Mouse (Mus musculus): ENCODE results near the gene Eif4g1. TPM values are rescaled to one million over a fixed set of nuclear protein-coding genes. Genes with fewer than 3 reads are reported as not detected.
"Not testable (repeated sequence)": the region's sequence is repeated elsewhere in the genome, so short reads cannot be mapped to it uniquely, and the experiment has no call there.

Gene Eif4g1
- total RNA-seq (2014; rRNA removed), result 403 and 430 TPM in 2 replicates
- polyA plus RNA-seq (2015; fragmentation: Nextera tagmentation; extraction: Ambion mirVana), result 102 and 118 TPM in 2 replicates

GRCm38 (mm10) chr16:20668013-20668412, at the start of gene Eif4g1:
Eif4g1 (plus strand) TSS chr16:20668313.
- not testable (repeated sequence) for H3K27ac ChIP-seq (ENCODE audit: low read depth, low read length); H3K4me3 ChIP-seq (ENCODE audit: low read depth, low read length); H3K9me3 ChIP-seq (ENCODE audit: low read length); ATAC-seq (ENCODE audit: low FRiP score); H3K36me3 ChIP-seq (ENCODE audit: insufficient read depth, low read length); H3K9ac ChIP-seq (replicated peaks; ENCODE audit: low read length, poor library complexity, severe bottlenecking); H3K27me3 ChIP-seq (ENCODE audit: insufficient read depth, low read length); DNase-seq (ENCODE audit: low spot score); H3K4me2 ChIP-seq (ENCODE audit: low read depth, low read length, poor library complexity, severe bottlenecking); H3K4me1 ChIP-seq (ENCODE audit: insufficient read depth, low read length)
- 98% methylated on average over 3 of the region's 6 CpGs for WGBS

- peak overlapping the region; percentile 80 for H3K9ac ChIP-seq (replicated peaks; ENCODE audit: low read length, poor library complexity, severe bottlenecking)
- H3K4me3 ChIP-seq (ENCODE audit: low read depth, low read length), result peak overlapping the region; percentile 69
- H3K27me3 ChIP-seq (ENCODE audit: insufficient read depth, low read length), result no peaks in the 10 kb centered on the region
- ATAC-seq (ENCODE audit: low FRiP score), result peak; percentile 14
- WGBS, result 1% methylated on average over 67 of the region's 83 CpGs
- peak overlapping the region; percentile 90 for H3K4me2 ChIP-seq (ENCODE audit: low read depth, low read length, poor library complexity, severe bottlenecking)
- DNase-seq (ENCODE audit: low spot score), result peak; percentile 40
- H3K4me1 ChIP-seq (ENCODE audit: insufficient read depth, low read length), result peaks cover 6% of the 10 kb centered on the region; the same call in 1 of the 2 replicates
- no peaks in the 10 kb centered on the region for H3K9me3 ChIP-seq (ENCODE audit: low read length)
- H3K36me3 ChIP-seq (ENCODE audit: insufficient read depth, low read length), result 0 out of 2 replicates have a peak, but pooled peaks cover 8% of the 10 kb centered on the region
- no peak for TF ChIP-seq CTCF (IDR thresholded peaks at IDR 0.05)
- H3K27ac ChIP-seq (ENCODE audit: low read depth, low read length), result peak overlapping the region; percentile 97
Measured at GRCm38 (mm10) chr16:20619541-20620398, 48.3 kb upstream of the Eif4g1 start.

GRCm38 (mm10) chr16:20620399-20620735, 47.7 kb upstream of the Eif4g1 start:
- no peaks in the 10 kb centered on the region for H3K27me3 ChIP-seq (ENCODE audit: insufficient read depth, low read length)
- H3K27ac ChIP-seq (ENCODE audit: low read depth, low read length), result peak overlapping the region; percentile 97
- no peak for TF ChIP-seq CTCF (IDR thresholded peaks at IDR 0.05)
- H3K9ac ChIP-seq (replicated peaks; ENCODE audit: low read length, poor library complexity, severe bottlenecking), result peak overlapping the region; percentile 80
- H3K4me3 ChIP-seq (ENCODE audit: low read depth, low read length), result peak overlapping the region; percentile 69
- no peaks in the 10 kb centered on the region for H3K9me3 ChIP-seq (ENCODE audit: low read length)
- 1% methylated on average over 9 of the region's 9 CpGs for WGBS
- DNase-seq (ENCODE audit: low spot score) (peak; percentile 32), ATAC-seq (ENCODE audit: low FRiP score) (no peak)
- H3K36me3 ChIP-seq (ENCODE audit: insufficient read depth, low read length), result 0 out of 2 replicates have a peak, but pooled peaks cover 8% of the 10 kb centered on the region
- H3K4me1 ChIP-seq (ENCODE audit: insufficient read depth, low read length), result peaks cover 6% of the 10 kb centered on the region; the same call in 1 of the 2 replicates
- H3K4me2 ChIP-seq (ENCODE audit: low read depth, low read length, poor library complexity, severe bottlenecking), result peak overlapping the region; percentile 90

- H3K27me3 ChIP-seq (ENCODE audit: insufficient read depth, low read length), result no peaks in the 10 kb centered on the region
- H3K4me1 ChIP-seq (ENCODE audit: insufficient read depth, low read length), result peaks cover 6% of the 10 kb centered on the region; the same call in 1 of the 2 replicates
- peak overlapping the region; percentile 80 for H3K9ac ChIP-seq (replicated peaks; ENCODE audit: low read length, poor library complexity, severe bottlenecking)
- no peaks in the 10 kb centered on the region for H3K9me3 ChIP-seq (ENCODE audit: low read length)
- 0 out of 2 replicates have a peak, but pooled peaks cover 8% of the 10 kb centered on the region for H3K36me3 ChIP-seq (ENCODE audit: insufficient read depth, low read length)
- ATAC-seq (ENCODE audit: low FRiP score) (peak; percentile 11), DNase-seq (ENCODE audit: low spot score) (peak; percentile 12)
- no peak for TF ChIP-seq CTCF (IDR thresholded peaks at IDR 0.05)
- WGBS, result 2% methylated on average over 32 of the region's 32 CpGs
- peak overlapping the region; percentile 69 for H3K4me3 ChIP-seq (ENCODE audit: low read depth, low read length)
- peak overlapping the region; percentile 97 for H3K27ac ChIP-seq (ENCODE audit: low read depth, low read length)
- peak overlapping the region; percentile 90 for H3K4me2 ChIP-seq (ENCODE audit: low read depth, low read length, poor library complexity, severe bottlenecking)
Measured at GRCm38 (mm10) chr16:20620751-20621190, 47.3 kb upstream of the Eif4g1 start.

- under 1% methylated on average over 51 of the region's 92 CpGs for WGBS
- Histone ChIP-seq H3K4me2 (ENCODE audit: low read depth, low read length, poor library complexity, severe bottlenecking) (peak within 1 kb of the TSS; percentile 90), H3K4me3 (ENCODE audit: low read depth, low read length) (peak within 1 kb of the TSS; percentile 69), H3K27me3 (ENCODE audit: insufficient read depth, low read length) (no peaks in the 10 kb centered on the region), H3K9me3 (ENCODE audit: low read length) (no peaks in the 10 kb centered on the region), H3K4me1 (ENCODE audit: insufficient read depth, low read length) (peaks cover 6% of the 10 kb centered on the region; the same call in 1 of the 2 replicates), H3K27ac (ENCODE audit: low read depth, low read length) (peak within 1 kb of the TSS; percentile 97), H3K9ac (replicated peaks; ENCODE audit: low read length, poor library complexity, severe bottlenecking) (peak within 1 kb of the TSS; percentile 80), H3K36me3 (ENCODE audit: insufficient read depth, low read length) (0 out of 2 replicates have a peak, but pooled peaks cover 8% of the 10 kb centered on the region)
- DNase-seq (ENCODE audit: low spot score), result peak; percentile 66
- no peak for TF ChIP-seq CTCF (IDR thresholded peaks at IDR 0.05)
- peak; percentile 47 for ATAC-seq (ENCODE audit: low FRiP score)
Measured at GRCm38 (mm10) chr16:20621191-20621990, 46.7 kb upstream of the Eif4g1 start, which contains the start of gene Camk2n2. Camk2n2 (minus strand) TSS chr16:20621287.

Data from midbrain, postnatal 0 days (tissue).